Mouse (Mus musculus): ENCODE measurements around the gene Ccer2. TPM values are rescaled to one million over a fixed set of nuclear protein-coding genes. Genes with fewer than 3 reads are reported as not detected.

The Ccer2 gene
- polyA plus RNA-seq, 1 experiment from 2014 or later: 128 TPM

- Histone ChIP-seq H3K4me3 (replicated peaks) (no peak overlapping the region), H3K36me3 (peaks cover 7% of the 10 kb centered on the region), H3K27ac (replicated peaks) (no peak overlapping the region), H3K4me2 (replicated peaks) (no peak overlapping the region), H3K4me1 (no peaks in the 10 kb centered on the region), H3K27me3 (no peaks in the 10 kb centered on the region), H3K9ac (no peak overlapping the region), H3K9me3 (replicated peaks) (no peaks in the 10 kb centered on the region)
- WGBS: 96% methylated on average over 2 of the region's 2 CpGs
- ATAC-seq (ENCODE audit: insufficient number of reproducible peaks, low FRiP score, low TSS enrichment, low read depth): no peak
Observed at GRCm38 (mm10) chr7:28724613-28725012, 31.4 kb upstream of the Ccer2 start.

GRCm38 (mm10) chr7:28726600-28726999 lies 29.4 kb upstream of the Ccer2 start:
- ATAC-seq (ENCODE audit: insufficient number of reproducible peaks, low FRiP score, low TSS enrichment, low read depth): no peak
- WGBS: 7% methylated on average over 14 of the region's 14 CpGs

GRCm38 (mm10) chr7:28727649-28728340 lies 28.2 kb upstream of the Ccer2 start:
- Histone ChIP-seq H3K27ac (replicated peaks) (no peak overlapping the region), H3K4me3 (replicated peaks) (no peak overlapping the region), H3K4me2 (replicated peaks) (no peak overlapping the region), H3K36me3 (peaks cover 14% of the 10 kb centered on the region), H3K27me3 (no peaks in the 10 kb centered on the region), H3K4me1 (peaks cover 7% of the 10 kb centered on the region), H3K9ac (no peak overlapping the region), H3K9me3 (replicated peaks) (no peaks in the 10 kb centered on the region; the same call in 1 of the 2 replicates)
- WGBS: 57% methylated on average over 10 of the region's 10 CpGs
- no peak for ATAC-seq (ENCODE audit: insufficient number of reproducible peaks, low FRiP score, low TSS enrichment, low read depth)

More at GRCm38 (mm10) chr7:28726600-28726999, 29.4 kb upstream of the Ccer2 start:
- Histone ChIP-seq H3K9ac (no peak overlapping the region), H3K9me3 (replicated peaks) (no peaks in the 10 kb centered on the region; the same call in 1 of the 2 replicates), H3K4me3 (replicated peaks) (0 out of 2 replicates have a peak overlapping the region, but pooled peaks have one; percentile 6), H3K4me1 (no peaks in the 10 kb centered on the region), H3K27ac (replicated peaks) (no peak overlapping the region), H3K4me2 (replicated peaks) (no peak overlapping the region), H3K36me3 (peaks cover 14% of the 10 kb centered on the region), H3K27me3 (no peaks in the 10 kb centered on the region)

GRCm38 (mm10) chr7:28732341-28733142 lies 23.4 kb upstream of the Ccer2 start:
- Histone ChIP-seq H3K4me2 (replicated peaks) (peak overlapping the region; percentile 83), H3K4me1 (peaks cover 12% of the 10 kb centered on the region), H3K27ac (replicated peaks) (no peak overlapping the region), H3K27me3 (no peaks in the 10 kb centered on the region), H3K9ac (peak overlapping the region; percentile 18; the same call in 1 of the 2 replicates), H3K36me3 (peaks cover 33% of the 10 kb centered on the region), H3K4me3 (replicated peaks) (peak overlapping the region; percentile 48), H3K9me3 (replicated peaks) (no peaks in the 10 kb centered on the region; the same call in 1 of the 2 replicates)
- WGBS: 3% methylated on average over 58 of the region's 58 CpGs
- ATAC-seq (ENCODE audit: insufficient number of reproducible peaks, low FRiP score, low TSS enrichment, low read depth): peak; percentile 79

GRCm38 (mm10) chr7:28733211-28733610 lies 22.8 kb upstream of the Ccer2 start:
- Histone ChIP-seq H3K36me3 (peaks cover 40% of the 10 kb centered on the region), H3K4me3 (replicated peaks) (peak overlapping the region; percentile 48), H3K27me3 (no peaks in the 10 kb centered on the region), H3K4me2 (replicated peaks) (peak overlapping the region; percentile 83), H3K27ac (replicated peaks) (no peak overlapping the region), H3K9me3 (replicated peaks) (no peaks in the 10 kb centered on the region; the same call in 1 of the 2 replicates), H3K9ac (no peak overlapping the region), H3K4me1 (peaks cover 12% of the 10 kb centered on the region)
- 10% methylated on average over 11 of the region's 11 CpGs for whole genome bisulfite sequencing
- no peak for ATAC-seq (ENCODE audit: insufficient number of reproducible peaks, low FRiP score, low TSS enrichment, low read depth)

- Histone ChIP-seq H3K9ac (no peak overlapping the region), H3K27ac (replicated peaks) (no peak overlapping the region), H3K36me3 (peaks cover 54% of the 10 kb centered on the region), H3K4me3 (replicated peaks) (no peak overlapping the region), H3K4me1 (peaks cover 13% of the 10 kb centered on the region), H3K27me3 (no peaks in the 10 kb centered on the region), H3K9me3 (replicated peaks) (no peaks in the 10 kb centered on the region; the same call in 1 of the 2 replicates), H3K4me2 (replicated peaks) (no peak overlapping the region)
- no peak for ATAC-seq (ENCODE audit: insufficient number of reproducible peaks, low FRiP score, low TSS enrichment, low read depth)
- WGBS: 83% methylated on average over 6 of the region's 6 CpGs
Observed at GRCm38 (mm10) chr7:28735701-28736100, 20.3 kb upstream of the Ccer2 start.

GRCm38 (mm10) chr7:28739829-28740228 lies 16.1 kb upstream of the Ccer2 start:
- no peak for ATAC-seq (ENCODE audit: insufficient number of reproducible peaks, low FRiP score, low TSS enrichment, low read depth)
- H3K9me3 ChIP-seq (replicated peaks): no peaks in the 10 kb centered on the region
- H3K4me2 ChIP-seq (replicated peaks): no peak overlapping the region
- no peak overlapping the region for H3K27ac ChIP-seq (replicated peaks)
- no peaks in the 10 kb centered on the region for H3K27me3 ChIP-seq
- H3K36me3 ChIP-seq: peaks cover 51% of the 10 kb centered on the region
- WGBS: 90% methylated on average over 21 of the region's 21 CpGs
- H3K9ac ChIP-seq: no peak overlapping the region
- H3K4me3 ChIP-seq (replicated peaks): no peak overlapping the region
- H3K4me1 ChIP-seq: peaks cover 14% of the 10 kb centered on the region

GRCm38 (mm10) chr7:28740949-28741348 lies 15.0 kb upstream of the Ccer2 start:
- peak overlapping the region; percentile 77 for H3K4me3 ChIP-seq (replicated peaks)
- 33% methylated on average over 9 of the region's 9 CpGs for WGBS
- peak overlapping the region; percentile 52 for H3K9ac ChIP-seq
- H3K27me3 ChIP-seq: no peaks in the 10 kb centered on the region
- H3K36me3 ChIP-seq: peaks cover 51% of the 10 kb centered on the region
- H3K4me1 ChIP-seq: peaks cover 14% of the 10 kb centered on the region
- no peaks in the 10 kb centered on the region for H3K9me3 ChIP-seq (replicated peaks)
- peak overlapping the region; percentile 80 for H3K4me2 ChIP-seq (replicated peaks)
- peak overlapping the region; percentile 81 for H3K27ac ChIP-seq (replicated peaks)
- ATAC-seq (ENCODE audit: insufficient number of reproducible peaks, low FRiP score, low TSS enrichment, low read depth): no peak

- H3K27me3 ChIP-seq: no peaks in the 10 kb centered on the region
- ATAC-seq (ENCODE audit: insufficient number of reproducible peaks, low FRiP score, low TSS enrichment, low read depth): no peak
- peak overlapping the region; percentile 52 for H3K9ac ChIP-seq
- peaks cover 51% of the 10 kb centered on the region for H3K36me3 ChIP-seq
- H3K27ac ChIP-seq (replicated peaks): peak overlapping the region; percentile 81
- peak overlapping the region; percentile 80 for H3K4me2 ChIP-seq (replicated peaks)
- H3K9me3 ChIP-seq (replicated peaks): no peaks in the 10 kb centered on the region
- under 1% methylated on average over 13 of the region's 13 CpGs for WGBS
- peaks cover 14% of the 10 kb centered on the region for H3K4me1 ChIP-seq
- H3K4me3 ChIP-seq (replicated peaks): peak overlapping the region; percentile 77
Observed at GRCm38 (mm10) chr7:28741368-28741708, 14.6 kb upstream of the Ccer2 start.

GRCm38 (mm10) chr7:28741709-28742438 lies 14.1 kb upstream of the Ccer2 start, which contains the start of the genes Mrps12 and Sars2:
Gene Mrps12 (minus strand): TSS chr7:28741820.
Gene Sars2 (plus strand): TSS chr7:28741992.
- Histone ChIP-seq H3K9me3 (replicated peaks) (no peaks in the 10 kb centered on the region), H3K9ac (peak within 1 kb of the TSS; percentile 60), H3K4me1 (peaks cover 14% of the 10 kb centered on the region), H3K27me3 (no peaks in the 10 kb centered on the region), H3K27ac (replicated peaks) (peak within 1 kb of the TSS; percentile 94), H3K4me3 (replicated peaks) (peak within 1 kb of the TSS; percentile 77), H3K4me2 (replicated peaks) (peak within 1 kb of the TSS; percentile 80), H3K36me3 (peaks cover 46% of the 10 kb centered on the region)
- ATAC-seq (ENCODE audit: insufficient number of reproducible peaks, low FRiP score, low TSS enrichment, low read depth): peak; percentile 98
- WGBS: 0% methylated on average over 39 of the region's 39 CpGs

GRCm38 (mm10) chr7:28749935-28750334 lies 6.0 kb upstream of the Ccer2 start:
- peaks cover 27% of the 10 kb centered on the region for H3K36me3 ChIP-seq
- ATAC-seq (ENCODE audit: insufficient number of reproducible peaks, low FRiP score, low TSS enrichment, low read depth): no peak
- no peaks in the 10 kb centered on the region for H3K9me3 ChIP-seq (replicated peaks)
- H3K4me2 ChIP-seq (replicated peaks): no peak overlapping the region
- H3K4me1 ChIP-seq: peaks cover 5% of the 10 kb centered on the region; the same call in 1 of the 2 replicates
- H3K9ac ChIP-seq: no peak overlapping the region
- H3K27me3 ChIP-seq: no peaks in the 10 kb centered on the region
- no peak overlapping the region for H3K27ac ChIP-seq (replicated peaks)
- H3K4me3 ChIP-seq (replicated peaks): no peak overlapping the region
- WGBS: 92% methylated on average over 7 of the region's 7 CpGs
